Mouse (Mus musculus): ENCODE measurements at regions not wholly inside any gene's neighbourhood (a gene's known extent, or its start where the extent isn't known, plus 50 kb on each side); places are given as distances from the start of the nearest gene placed in this dataset.

GRCm38 (mm10) chr11:92354160-92354559, 743.7 kb upstream of the Car10 start:
- DNase-seq, result peak; percentile 3 to 5

DNA sequence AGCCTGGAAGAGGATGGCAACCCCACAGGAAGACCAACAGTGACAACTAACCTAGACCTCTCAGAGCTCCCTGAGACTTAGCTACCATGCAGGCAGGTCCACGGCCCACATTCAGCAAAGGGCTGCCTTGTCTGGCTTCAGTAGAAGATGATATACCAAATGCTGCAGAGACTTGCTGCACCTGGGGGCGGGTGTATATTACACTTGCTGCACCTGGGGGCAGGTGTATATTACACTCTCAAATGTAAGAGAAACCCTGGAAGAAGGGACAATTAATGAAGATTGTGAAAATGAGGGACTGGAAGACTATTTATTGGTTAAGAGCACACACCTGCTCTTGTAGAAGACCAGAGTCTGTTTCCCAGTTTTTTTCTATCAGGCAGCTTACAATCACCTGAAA, 759.2 kb upstream of the Kif2b start:
- no peak for DNase-seq

DNA sequence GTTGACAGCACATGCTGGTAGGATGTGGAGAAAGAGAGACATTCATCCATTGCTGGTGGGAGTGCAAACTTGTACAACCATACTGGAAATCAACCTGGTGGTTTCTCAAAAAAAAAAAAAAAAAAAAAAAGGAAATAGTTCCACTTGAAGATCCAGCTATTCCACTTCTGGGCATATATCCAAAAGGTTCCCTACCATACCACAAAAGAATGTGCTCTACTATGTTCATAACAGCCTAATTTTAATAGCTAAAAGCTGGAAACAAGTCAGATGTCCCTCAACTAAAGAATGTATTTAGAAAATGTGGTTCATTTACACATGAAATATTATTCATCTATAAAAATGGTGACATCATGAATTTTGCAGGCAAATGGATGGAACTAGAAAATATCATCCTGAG, 757.9 kb upstream of the Kif2b start:
- no peak for DNase-seq

DNA sequence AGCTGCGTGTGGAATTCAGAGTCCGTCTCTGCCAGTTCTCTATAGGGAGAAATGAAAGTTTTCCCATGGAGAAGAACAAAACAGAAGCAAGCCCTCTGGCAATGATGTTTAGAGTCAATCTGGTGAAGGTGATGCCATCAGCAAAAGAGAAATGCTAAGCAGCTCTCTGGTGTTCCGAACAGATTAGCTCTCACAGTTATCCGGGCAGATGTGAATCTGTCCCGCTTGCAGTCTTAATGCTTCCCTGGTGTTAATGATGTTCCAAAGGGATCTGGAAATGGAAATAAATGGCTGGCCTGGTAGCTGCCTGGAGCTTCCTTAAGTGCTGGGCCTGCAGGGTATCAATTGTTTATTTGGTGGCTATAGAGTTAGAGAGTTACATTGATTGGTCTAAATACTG, 725.7 kb upstream of the Kif2b start:
- no peak for DNase-seq

Data from cerebellum, postnatal 10 days (tissue).